Mouse (Mus musculus): ENCODE measurements around the gene Arsg. TPM values are rescaled to one million over a fixed set of nuclear protein-coding genes. Genes with fewer than 3 reads are reported as not detected.

Gene Arsg
- polyA plus RNA-seq, 1 experiment, result 2.4 TPM

DNA sequence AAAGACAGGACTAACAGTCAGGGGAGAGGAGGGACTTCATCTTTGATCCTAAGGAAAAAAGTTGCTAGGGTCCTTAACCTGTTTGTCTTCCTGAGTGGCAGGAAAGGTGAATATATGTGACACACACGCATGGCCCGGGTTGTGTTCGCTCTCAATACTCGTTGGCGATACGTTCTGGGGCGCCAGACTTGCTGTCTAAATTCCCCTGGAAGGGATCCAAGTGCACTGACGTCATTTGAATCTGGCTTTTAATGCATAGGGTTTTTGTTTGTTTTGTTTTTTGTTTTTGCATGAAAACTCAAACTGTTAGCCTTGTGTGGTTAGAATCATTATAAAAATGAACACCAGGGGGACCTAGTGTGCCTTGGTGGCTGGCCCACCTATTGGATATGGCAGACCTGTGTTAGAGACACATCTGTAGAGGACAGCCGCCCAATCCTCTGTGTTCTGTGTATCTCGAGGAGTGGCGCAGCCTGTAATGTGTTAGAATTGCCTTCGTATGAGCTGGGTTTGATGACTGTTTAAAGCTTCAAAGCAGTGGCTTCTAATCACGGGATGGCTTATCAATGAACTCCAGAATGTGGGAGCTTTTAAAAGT, 27.6 kb upstream of the Arsg start:
- H3K27me3 ChIP-seq (ENCODE audit: control insufficient read depth, insufficient read depth, insufficient read length), result no peaks in the 10 kb centered on the region
- H3K4me2 ChIP-seq (ENCODE audit: low read depth), result no peak overlapping the region
- H3ac ChIP-seq (ENCODE audit: control insufficient read depth, insufficient read length), result no peak overlapping the region
- no peak for TF ChIP-seq POLR2AphosphoS2 (IDR thresholded peaks at IDR 0.05; ENCODE audit: insufficient read length, low read depth)
- TF ChIP-seq MYOD1 (IDR thresholded peaks at IDR 0.05; ENCODE audit: control insufficient read depth in 1 of 3, insufficient read length in 2 of 3, low read depth in 2 of 3), result no peak
- TF ChIP-seq CEBPB (IDR thresholded peaks at IDR 0.05; ENCODE audit: insufficient read depth, poor library complexity, severe bottlenecking), result no peak
- no peak for TF ChIP-seq MYOG (IDR thresholded peaks at IDR 0.05; ENCODE audit: control insufficient read depth in 1 of 3, insufficient read depth in 1 of 3, insufficient read length in 2 of 3, low read depth in 2 of 3)
- TF ChIP-seq TCF3 (IDR thresholded peaks at IDR 0.05; ENCODE audit: insufficient read length, low read depth), result no peak
- TF ChIP-seq POLR2A (IDR thresholded peaks at IDR 0.05; ENCODE audit: insufficient read length, low read depth), result no peak
- no peak for TF ChIP-seq REST (IDR thresholded peaks at IDR 0.05; ENCODE audit: insufficient read depth, insufficient read length)
- TF ChIP-seq SRF (IDR thresholded peaks at IDR 0.05; ENCODE audit: control insufficient read depth, insufficient read length, low read depth), result no peak
- TF ChIP-seq E2F4 (IDR thresholded peaks at IDR 0.05; ENCODE audit: insufficient read depth), result no peak
- TF ChIP-seq USF1 (IDR thresholded peaks at IDR 0.05; ENCODE audit: low read depth), result no peak
- TF ChIP-seq MAX (IDR thresholded peaks at IDR 0.05; ENCODE audit: low read depth), result no peak
- no peak for TF ChIP-seq TCF12 (IDR thresholded peaks at IDR 0.05; ENCODE audit: insufficient read depth, poor library complexity, severe bottlenecking)
- H3K36me3 ChIP-seq (ENCODE audit: control insufficient read depth, insufficient read depth), result no peaks in the 10 kb centered on the region
- no peak overlapping the region for H3K4me3 ChIP-seq
- H3K79me2 ChIP-seq (ENCODE audit: control insufficient read depth, insufficient read depth), result no peaks in the 10 kb centered on the region

DNA sequence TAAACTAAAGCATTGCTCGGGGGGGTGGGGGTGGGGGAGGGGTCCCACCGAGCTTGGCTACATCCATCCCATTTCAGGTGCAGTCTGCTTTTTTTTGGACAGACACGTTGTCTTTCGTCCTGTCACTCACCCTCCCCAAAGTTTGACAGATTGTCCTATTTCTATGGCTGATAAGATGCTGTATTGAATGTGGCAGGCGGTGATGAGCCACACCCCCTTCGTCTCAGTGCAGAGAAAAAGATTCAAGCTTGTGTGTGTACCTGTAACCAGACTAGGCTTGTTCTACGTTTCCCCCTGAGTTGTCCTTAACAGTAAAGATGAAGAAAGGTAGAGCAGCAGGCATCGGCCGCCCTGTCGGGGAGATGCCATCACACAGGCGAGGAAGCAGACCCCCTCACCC, 22.0 kb upstream of the Arsg start:
- Histone ChIP-seq H3K4me3 (no peak overlapping the region), H3K79me2 (ENCODE audit: control insufficient read depth, insufficient read depth) (no peaks in the 10 kb centered on the region), H3K36me3 (ENCODE audit: control insufficient read depth, insufficient read depth) (no peaks in the 10 kb centered on the region), H3K27me3 (ENCODE audit: control insufficient read depth, insufficient read depth, insufficient read length) (no peaks in the 10 kb centered on the region), H3K4me2 (ENCODE audit: low read depth) (no peak overlapping the region), H3ac (ENCODE audit: control insufficient read depth, insufficient read length) (no peak overlapping the region)
- TF ChIP-seq CEBPB (IDR thresholded peaks at IDR 0.05; ENCODE audit: insufficient read depth, poor library complexity, severe bottlenecking), result no peak
- no peak for TF ChIP-seq MYOG (IDR thresholded peaks at IDR 0.05; ENCODE audit: control insufficient read depth in 1 of 3, insufficient read depth in 1 of 3, insufficient read length in 2 of 3, low read depth in 2 of 3)
- no peak for TF ChIP-seq SRF (IDR thresholded peaks at IDR 0.05; ENCODE audit: control insufficient read depth, insufficient read length, low read depth)

DNA sequence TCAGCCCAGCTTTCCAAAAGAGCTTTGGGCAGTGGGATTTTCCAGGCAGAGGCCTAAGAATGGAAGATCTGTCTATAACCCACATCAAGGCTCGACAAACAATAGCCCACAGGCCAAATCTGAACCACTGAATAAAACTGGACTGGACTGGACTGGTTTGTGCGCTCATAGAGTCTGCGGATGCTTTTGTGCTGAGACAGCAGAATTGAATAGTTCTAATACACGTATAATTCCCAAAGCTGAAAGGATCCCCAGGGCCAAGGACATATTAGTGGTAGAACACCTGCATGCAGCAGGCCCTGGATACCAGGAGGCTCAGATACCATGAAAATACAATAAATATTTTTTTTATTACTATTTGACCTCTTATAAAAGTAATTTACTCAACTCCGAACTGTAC, 16.9 kb upstream of the Arsg start:
- TF ChIP-seq TCF12 (IDR thresholded peaks at IDR 0.05; ENCODE audit: insufficient read depth, poor library complexity, severe bottlenecking) (no peak), REST (IDR thresholded peaks at IDR 0.05; ENCODE audit: insufficient read depth, insufficient read length) (no peak), E2F4 (IDR thresholded peaks at IDR 0.05; ENCODE audit: insufficient read depth) (no peak), MYOG (IDR thresholded peaks at IDR 0.05; ENCODE audit: control insufficient read depth in 1 of 3, insufficient read depth in 1 of 3, insufficient read length in 2 of 3, low read depth in 2 of 3) (no peak), USF1 (IDR thresholded peaks at IDR 0.05; ENCODE audit: low read depth) (no peak), MYOD1 (IDR thresholded peaks at IDR 0.05; ENCODE audit: control insufficient read depth in 1 of 3, insufficient read length in 2 of 3, low read depth in 2 of 3) (no peak), POLR2A (IDR thresholded peaks at IDR 0.05; ENCODE audit: insufficient read length, low read depth) (no peak), MAX (IDR thresholded peaks at IDR 0.05; ENCODE audit: low read depth) (no peak), TCF3 (IDR thresholded peaks at IDR 0.05; ENCODE audit: insufficient read length, low read depth) (no peak), SRF (IDR thresholded peaks at IDR 0.05; ENCODE audit: control insufficient read depth, insufficient read length, low read depth) (no peak), CEBPB (IDR thresholded peaks at IDR 0.05; ENCODE audit: insufficient read depth, poor library complexity, severe bottlenecking) (no peak), POLR2AphosphoS2 (IDR thresholded peaks at IDR 0.05; ENCODE audit: insufficient read length, low read depth) (no peak)
- Histone ChIP-seq H3K4me2 (ENCODE audit: low read depth) (no peak overlapping the region), H3K36me3 (ENCODE audit: control insufficient read depth, insufficient read depth) (peaks cover 4% of the 10 kb centered on the region), H3K79me2 (ENCODE audit: control insufficient read depth, insufficient read depth) (no peaks in the 10 kb centered on the region), H3ac (ENCODE audit: control insufficient read depth, insufficient read length) (no peak overlapping the region), H3K27me3 (ENCODE audit: control insufficient read depth, insufficient read depth, insufficient read length) (no peaks in the 10 kb centered on the region), H3K4me3 (no peak overlapping the region)

DNA sequence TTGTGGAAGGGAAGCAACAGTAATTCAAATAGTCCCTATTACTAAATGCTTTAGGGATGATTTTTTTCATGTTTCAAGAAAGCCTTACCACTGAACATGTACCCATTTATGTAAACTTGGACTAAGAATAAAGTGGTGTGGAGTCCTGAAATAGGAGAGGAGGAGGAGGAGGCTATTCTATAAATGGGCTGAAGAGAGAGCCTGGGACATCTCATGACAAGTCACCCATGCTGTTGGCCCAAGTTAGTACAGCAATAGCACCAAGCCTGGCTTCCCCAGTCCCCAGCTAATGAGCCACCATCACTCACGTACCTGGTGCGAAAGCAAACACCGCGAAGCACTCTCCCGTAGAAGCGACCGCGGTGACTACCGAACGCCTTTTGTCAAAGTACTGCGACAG, 15.0 kb upstream of the Arsg start:
- no peak overlapping the region for H3ac ChIP-seq (ENCODE audit: control insufficient read depth, insufficient read length)
- no peak overlapping the region for H3K4me2 ChIP-seq (ENCODE audit: low read depth)
- peaks cover 4% of the 10 kb centered on the region for H3K36me3 ChIP-seq (ENCODE audit: control insufficient read depth, insufficient read depth)
- no peak overlapping the region for H3K4me3 ChIP-seq
- no peaks in the 10 kb centered on the region for H3K79me2 ChIP-seq (ENCODE audit: control insufficient read depth, insufficient read depth)
- no peak for TF ChIP-seq USF1 (IDR thresholded peaks at IDR 0.05; ENCODE audit: low read depth)
- TF ChIP-seq POLR2A (IDR thresholded peaks at IDR 0.05; ENCODE audit: insufficient read length, low read depth), result no peak
- no peak for TF ChIP-seq TCF12 (IDR thresholded peaks at IDR 0.05; ENCODE audit: insufficient read depth, poor library complexity, severe bottlenecking)
- TF ChIP-seq SRF (IDR thresholded peaks at IDR 0.05; ENCODE audit: control insufficient read depth, insufficient read length, low read depth), result no peak
- TF ChIP-seq MAX (IDR thresholded peaks at IDR 0.05; ENCODE audit: low read depth), result no peak
- no peak for TF ChIP-seq TCF3 (IDR thresholded peaks at IDR 0.05; ENCODE audit: insufficient read length, low read depth)
- no peaks in the 10 kb centered on the region for H3K27me3 ChIP-seq (ENCODE audit: control insufficient read depth, insufficient read depth, insufficient read length)

DNA sequence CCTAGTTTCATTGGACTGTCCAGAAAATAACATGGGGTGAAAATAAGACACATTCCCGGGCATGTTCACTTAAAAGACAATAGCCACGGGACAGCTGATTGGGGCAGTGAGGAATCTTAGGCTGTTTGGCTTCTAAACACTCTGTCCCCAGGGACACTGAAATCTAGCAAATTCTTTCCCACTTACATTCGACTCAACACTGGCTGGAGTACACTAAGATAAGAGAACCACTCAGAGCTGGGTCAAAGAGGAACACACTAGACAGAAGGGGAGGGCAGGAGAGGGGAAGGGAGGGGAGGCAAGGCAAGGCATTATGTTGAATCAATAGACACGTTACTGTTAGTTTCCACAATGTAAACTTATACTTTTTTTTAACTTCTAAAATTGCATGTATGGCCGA, 12.6 kb upstream of the Arsg start:
- no peaks in the 10 kb centered on the region for H3K79me2 ChIP-seq (ENCODE audit: control insufficient read depth, insufficient read depth)
- H3K36me3 ChIP-seq (ENCODE audit: control insufficient read depth, insufficient read depth), result peaks cover 4% of the 10 kb centered on the region
- TF ChIP-seq SRF (IDR thresholded peaks at IDR 0.05; ENCODE audit: control insufficient read depth, insufficient read length, low read depth) (no peak), POLR2AphosphoS2 (IDR thresholded peaks at IDR 0.05; ENCODE audit: insufficient read length, low read depth) (no peak), MAX (IDR thresholded peaks at IDR 0.05; ENCODE audit: low read depth) (no peak), MYOG (IDR thresholded peaks at IDR 0.05; ENCODE audit: control insufficient read depth in 1 of 3, insufficient read depth in 1 of 3, insufficient read length in 2 of 3, low read depth in 2 of 3) (no peak), E2F4 (IDR thresholded peaks at IDR 0.05; ENCODE audit: insufficient read depth) (no peak), POLR2A (IDR thresholded peaks at IDR 0.05; ENCODE audit: insufficient read length, low read depth) (no peak), USF1 (IDR thresholded peaks at IDR 0.05; ENCODE audit: low read depth) (no peak), CEBPB (IDR thresholded peaks at IDR 0.05; ENCODE audit: insufficient read depth, poor library complexity, severe bottlenecking) (no peak), REST (IDR thresholded peaks at IDR 0.05; ENCODE audit: insufficient read depth, insufficient read length) (no peak), TCF3 (IDR thresholded peaks at IDR 0.05; ENCODE audit: insufficient read length, low read depth) (no peak), MYOD1 (IDR thresholded peaks at IDR 0.05; ENCODE audit: control insufficient read depth in 1 of 3, insufficient read length in 2 of 3, low read depth in 2 of 3) (no peak), TCF12 (IDR thresholded peaks at IDR 0.05; ENCODE audit: insufficient read depth, poor library complexity, severe bottlenecking) (no peak)
- no peak overlapping the region for H3K4me3 ChIP-seq
- H3K27me3 ChIP-seq (ENCODE audit: control insufficient read depth, insufficient read depth, insufficient read length), result no peaks in the 10 kb centered on the region
- H3ac ChIP-seq (ENCODE audit: control insufficient read depth, insufficient read length), result no peak overlapping the region
- no peak overlapping the region for H3K4me2 ChIP-seq (ENCODE audit: low read depth)
